Mouse (Mus musculus) ES-CJ7 (cell line): Measurements from ENCODE around the gene Usp18.

Experiments used
- DNase-seq: peaks from one replicate; pipeline ENCODE4 v3.0.0; 2011; ENCODE audit warnings: low read depth, low spot score

The Usp18 gene

GRCm38 (mm10) chr6:121303466-121304220 lies 57.9 kb downstream of the Usp18 start:
- no peak for DNase-seq

GRCm38 (mm10) chr6:121304630-121305029 lies 58.9 kb downstream of the Usp18 start:
- DNase-seq: no peak

GRCm38 (mm10) chr6:121305571-121305970 lies 59.9 kb downstream of the Usp18 start:
- no peak for DNase-seq

- DNase-seq: no peak
These were observed 65.3 kb downstream of the Usp18 start for GRCm38 (mm10) chr6:121310984-121311383.

- DNase-seq: no peak
These were observed 73.4 kb downstream of the Usp18 start for GRCm38 (mm10) chr6:121319099-121319498.
